Mouse (Mus musculus): ENCODE results near the gene Trmt10b.

The Trmt10b gene

DNA sequence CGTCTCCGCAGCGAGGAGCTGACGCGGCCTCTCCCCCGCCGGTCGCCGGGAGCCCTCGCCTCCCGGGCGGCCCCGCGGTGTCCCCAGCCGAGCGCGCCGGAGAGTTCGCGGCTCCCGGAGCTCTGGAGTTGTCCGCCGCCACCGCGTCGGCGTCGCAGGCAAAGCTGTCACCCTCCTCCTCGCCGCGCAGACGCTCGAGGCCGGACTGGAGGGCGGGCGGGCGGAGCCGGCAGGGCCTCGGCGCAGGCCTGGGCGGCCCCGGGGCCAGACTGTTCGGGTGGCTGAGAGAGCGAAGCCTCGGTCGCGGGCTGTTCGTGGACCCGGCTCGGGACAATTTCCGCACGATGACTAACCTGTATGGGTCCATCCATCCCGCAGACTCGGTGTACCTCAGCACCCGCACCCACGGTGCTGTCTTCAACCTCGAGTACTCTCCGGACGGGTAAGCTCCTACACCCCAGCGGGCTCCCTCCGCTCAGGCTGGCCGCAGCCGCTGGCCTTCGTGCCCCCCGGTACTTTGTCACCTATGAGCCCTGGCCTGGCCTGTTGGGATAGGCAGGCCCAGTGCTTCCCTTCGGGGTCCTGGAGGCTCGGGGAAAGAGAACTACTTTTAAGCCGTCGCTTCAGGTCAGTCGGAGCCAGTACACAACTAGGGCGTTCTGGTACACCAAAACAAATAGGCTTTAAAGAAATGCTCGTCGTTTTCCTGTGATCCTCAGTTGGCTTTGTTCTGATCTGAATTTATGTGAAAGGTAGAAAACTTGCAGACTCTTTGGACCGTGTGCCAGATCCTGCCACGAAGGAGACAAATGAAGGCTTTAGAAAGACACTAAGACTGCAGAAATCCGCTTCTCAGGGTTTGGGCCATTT, 45.6 kb downstream of the Trmt10b start, which contains the start of gene Exosc3:
Gene Exosc3 (minus strand): TSS at position 447 of the 870 bp plus-strand sequence.
- DNase-seq, result peak; percentile 34

DNA sequence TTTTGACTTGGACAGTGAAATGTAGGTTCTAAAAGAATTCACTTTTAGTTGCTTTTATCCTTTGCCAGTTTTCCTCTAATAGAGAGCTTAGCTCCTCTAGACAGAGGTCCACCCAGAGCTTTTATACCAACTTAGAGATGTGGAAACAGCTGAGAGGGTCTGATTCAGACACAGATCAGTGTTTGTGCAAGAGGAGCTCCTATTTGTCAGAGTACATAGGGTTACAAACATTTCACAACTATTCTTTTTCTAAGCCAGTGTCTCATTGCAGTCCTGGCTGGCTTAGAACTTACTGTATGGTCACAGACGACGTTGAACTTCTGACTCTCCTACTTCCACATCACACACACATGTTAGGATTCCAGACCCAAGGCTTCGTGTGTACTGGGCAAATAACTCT, 59.7 kb downstream of the Trmt10b start:
- no peak for DNase-seq

Measured in kidney, adult 11 months (tissue).